Mouse (Mus musculus): Measurements from ENCODE around the gene Zfp987. TPM values are rescaled to one million over a fixed set of nuclear protein-coding genes. Genes with fewer than 3 reads are reported as not detected.
"Not testable (repeated sequence)": the region's sequence is repeated elsewhere in the genome, so short reads cannot be mapped to it uniquely, and the experiment has no call there.

Gene Zfp987
- polyA plus RNA-seq (2014; fragmentation: Nextera tagmentation; extraction: Ambion mirVana), result 0.15 and 0.21 TPM in 2 replicates

DNA sequence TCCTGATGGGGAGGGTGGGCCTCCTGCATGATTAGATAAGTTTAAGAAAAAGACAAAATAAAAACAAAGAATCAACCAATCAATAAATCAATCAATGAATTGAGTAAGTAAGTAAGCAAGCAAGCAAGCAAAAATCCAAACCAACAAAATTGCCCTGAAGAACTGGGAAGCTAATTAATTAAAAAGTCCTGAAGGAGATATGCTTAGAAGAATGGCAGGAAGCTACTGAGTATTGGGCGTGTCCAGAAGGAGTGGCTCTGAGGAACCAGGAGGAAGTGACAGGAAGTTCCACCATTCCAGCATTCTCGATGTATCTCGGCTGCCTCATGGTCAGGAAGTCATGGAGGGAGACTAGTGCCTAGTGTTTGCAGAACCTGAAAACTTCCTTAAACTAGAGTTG is at the start of gene Zfp987:
Gene Zfp987 (plus strand): TSS at position 301 of the 400 bp plus-strand sequence.
- not testable (repeated sequence) for H3K36me3 ChIP-seq (ENCODE audit: control insufficient read depth, insufficient read depth, low read length); ATAC-seq (ENCODE audit: low read depth); H3K4me3 ChIP-seq (ENCODE audit: low read depth, low read length); H3K4me2 ChIP-seq (ENCODE audit: low read depth, low read length); H3K27me3 ChIP-seq (ENCODE audit: control insufficient read depth, insufficient read depth, low read length); H3K27ac ChIP-seq (ENCODE audit: low read depth, low read length); H3K9ac ChIP-seq (replicated peaks; ENCODE audit: low read depth, low read length); H3K9me3 ChIP-seq (ENCODE audit: control insufficient read depth, low read length); H3K4me1 ChIP-seq (ENCODE audit: control insufficient read depth, insufficient read depth, low read length)
- WGBS, result 80% methylated on average over 1 of the region's 3 CpGs

DNA sequence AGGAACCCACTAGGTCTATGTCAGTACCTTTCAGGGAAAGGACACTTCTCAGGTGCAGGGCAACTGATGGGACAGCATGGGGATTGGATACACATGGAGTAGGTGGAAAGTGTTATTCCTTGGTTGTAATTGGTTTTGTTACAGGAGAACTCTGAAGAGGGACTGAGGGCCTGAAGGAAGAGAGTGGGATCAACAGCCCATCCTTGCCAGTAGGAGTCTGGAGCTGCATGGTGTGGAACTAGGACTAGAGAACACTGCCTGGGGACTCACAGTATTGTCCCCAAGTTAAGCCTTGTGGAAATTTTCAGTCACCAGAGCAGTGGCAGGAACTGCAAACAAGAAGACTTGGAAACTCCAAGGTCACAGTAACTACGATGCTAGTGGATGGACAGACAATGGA is 44.6 kb upstream of the Zfp987 start:
- H3K27me3 ChIP-seq (ENCODE audit: control insufficient read depth, insufficient read depth, low read length); H3K4me1 ChIP-seq (ENCODE audit: control insufficient read depth, insufficient read depth, low read length); H3K36me3 ChIP-seq (ENCODE audit: control insufficient read depth, insufficient read depth, low read length); H3K4me2 ChIP-seq (ENCODE audit: low read depth, low read length); H3K27ac ChIP-seq (ENCODE audit: low read depth, low read length); H3K4me3 ChIP-seq (ENCODE audit: low read depth, low read length); H3K9me3 ChIP-seq (ENCODE audit: control insufficient read depth, low read length); ATAC-seq (ENCODE audit: low read depth); H3K9ac ChIP-seq (replicated peaks; ENCODE audit: low read depth, low read length): not testable (repeated sequence)
- 79% methylated on average over 1 of the region's 1 CpGs for WGBS

DNA sequence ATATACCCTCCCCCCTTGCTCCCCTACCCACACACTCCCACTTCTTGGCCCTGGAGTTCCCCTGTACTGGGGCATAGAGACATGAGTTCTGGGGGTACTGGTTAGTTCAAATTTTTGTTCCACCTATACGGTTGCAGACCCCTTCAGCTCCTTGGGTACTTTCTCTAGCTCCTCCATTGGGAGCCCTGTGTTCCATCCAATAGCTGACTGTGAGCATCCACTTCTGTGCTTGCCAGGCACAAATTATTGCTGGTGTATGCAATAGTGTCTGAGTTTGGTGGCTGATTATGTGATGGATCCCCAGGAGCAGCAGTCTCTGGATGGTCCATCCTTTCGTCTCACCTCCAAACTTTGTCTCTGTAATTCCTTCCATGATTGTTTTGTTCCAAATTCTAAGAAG is 43.7 kb upstream of the Zfp987 start:
- H3K36me3 ChIP-seq (ENCODE audit: control insufficient read depth, insufficient read depth, low read length); ATAC-seq (ENCODE audit: low read depth); H3K4me3 ChIP-seq (ENCODE audit: low read depth, low read length); H3K27ac ChIP-seq (ENCODE audit: low read depth, low read length); H3K4me2 ChIP-seq (ENCODE audit: low read depth, low read length); H3K4me1 ChIP-seq (ENCODE audit: control insufficient read depth, insufficient read depth, low read length); H3K27me3 ChIP-seq (ENCODE audit: control insufficient read depth, insufficient read depth, low read length); H3K9ac ChIP-seq (replicated peaks; ENCODE audit: low read depth, low read length); H3K9me3 ChIP-seq (ENCODE audit: control insufficient read depth, low read length): not testable (repeated sequence)
- 87% methylated on average over 2 of the region's 2 CpGs for WGBS

DNA sequence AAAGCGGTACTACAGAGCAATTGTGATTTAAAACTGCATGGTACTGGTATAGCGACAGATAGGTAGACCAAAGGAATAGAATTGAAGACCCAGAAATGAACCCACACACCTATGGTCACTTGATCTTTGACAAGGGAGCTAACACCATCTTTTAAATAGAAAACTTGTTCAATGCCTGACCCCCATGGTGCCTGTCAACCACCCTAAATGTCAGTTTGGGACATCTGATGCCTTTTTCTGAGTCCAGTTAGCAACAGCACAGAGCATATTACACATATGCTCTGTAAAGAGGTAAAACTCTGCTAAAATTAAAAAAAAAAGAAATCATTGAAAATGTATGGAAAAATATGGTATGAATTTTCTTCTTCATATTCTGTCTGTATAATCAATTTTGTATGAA is 41.8 kb upstream of the Zfp987 start:
- Histone ChIP-seq H3K4me3 (ENCODE audit: low read depth, low read length) (no peak overlapping the region), H3K9me3 (ENCODE audit: control insufficient read depth, low read length) (peaks cover 10% of the 10 kb centered on the region), H3K4me2 (ENCODE audit: low read depth, low read length) (no peak overlapping the region), H3K27ac (ENCODE audit: low read depth, low read length) (no peak overlapping the region), H3K4me1 (ENCODE audit: control insufficient read depth, insufficient read depth, low read length) (no peaks in the 10 kb centered on the region), H3K27me3 (ENCODE audit: control insufficient read depth, insufficient read depth, low read length) (no peaks in the 10 kb centered on the region), H3K36me3 (ENCODE audit: control insufficient read depth, insufficient read depth, low read length) (no peaks in the 10 kb centered on the region), H3K9ac (replicated peaks; ENCODE audit: low read depth, low read length) (no peak overlapping the region)
- 78% methylated on average over 2 of the region's 2 CpGs for WGBS
- no peak for ATAC-seq (ENCODE audit: low read depth)

DNA sequence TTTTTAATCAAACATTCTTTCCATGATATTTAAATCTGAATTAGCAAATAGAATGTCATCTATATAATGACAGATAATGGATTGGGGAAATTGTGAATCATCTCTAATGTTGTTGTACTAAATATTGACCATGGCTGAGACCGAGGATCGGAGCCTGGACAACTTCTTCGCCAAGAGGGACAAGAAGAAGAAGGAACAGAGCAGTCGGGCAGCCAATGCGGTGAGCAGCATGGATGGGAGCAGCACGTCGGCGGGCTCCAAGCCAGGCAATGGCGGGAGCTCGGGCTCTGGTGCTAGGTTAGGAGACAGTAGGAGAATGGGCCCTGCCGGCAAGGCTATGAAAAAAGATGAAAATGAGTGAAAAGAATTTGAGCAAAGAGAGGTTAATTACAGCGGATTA is 38.5 kb upstream of the Zfp987 start:
- ATAC-seq (ENCODE audit: low read depth); H3K36me3 ChIP-seq (ENCODE audit: control insufficient read depth, insufficient read depth, low read length); H3K9ac ChIP-seq (replicated peaks; ENCODE audit: low read depth, low read length); H3K27ac ChIP-seq (ENCODE audit: low read depth, low read length); H3K4me3 ChIP-seq (ENCODE audit: low read depth, low read length); H3K27me3 ChIP-seq (ENCODE audit: control insufficient read depth, insufficient read depth, low read length); H3K4me2 ChIP-seq (ENCODE audit: low read depth, low read length); H3K4me1 ChIP-seq (ENCODE audit: control insufficient read depth, insufficient read depth, low read length): not testable (repeated sequence)
- WGBS, result 90% methylated on average over 12 of the region's 12 CpGs
- peaks cover 10% of the 10 kb centered on the region for H3K9me3 ChIP-seq (ENCODE audit: control insufficient read depth, low read length)

DNA sequence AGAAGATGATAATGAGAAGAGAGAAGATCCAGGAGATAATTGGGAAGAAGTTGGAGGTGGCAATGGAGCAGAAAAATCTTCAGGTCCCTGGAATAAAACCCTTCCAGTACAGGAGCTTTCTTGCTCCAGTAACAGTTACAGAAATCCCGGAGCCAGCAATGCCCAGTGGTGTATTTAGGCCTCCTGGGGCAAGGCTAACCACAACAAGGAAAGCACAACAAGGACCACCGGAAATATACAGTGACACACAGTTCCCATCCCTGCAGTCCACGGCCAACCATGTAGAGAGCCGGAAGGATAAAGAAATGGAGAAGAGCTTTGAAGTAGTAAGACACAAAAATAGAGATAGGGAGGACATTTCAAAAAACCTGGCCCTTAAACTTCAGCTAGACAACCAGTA is 38.0 kb upstream of the Zfp987 start:
- not testable (repeated sequence) for H3K27me3 ChIP-seq (ENCODE audit: control insufficient read depth, insufficient read depth, low read length); H3K4me3 ChIP-seq (ENCODE audit: low read depth, low read length); H3K36me3 ChIP-seq (ENCODE audit: control insufficient read depth, insufficient read depth, low read length); H3K27ac ChIP-seq (ENCODE audit: low read depth, low read length); H3K4me1 ChIP-seq (ENCODE audit: control insufficient read depth, insufficient read depth, low read length); H3K4me2 ChIP-seq (ENCODE audit: low read depth, low read length); ATAC-seq (ENCODE audit: low read depth); H3K9ac ChIP-seq (replicated peaks; ENCODE audit: low read depth, low read length)
- H3K9me3 ChIP-seq (ENCODE audit: control insufficient read depth, low read length), result peaks cover 12% of the 10 kb centered on the region
- WGBS, result 90% methylated on average over 4 of the region's 4 CpGs

DNA sequence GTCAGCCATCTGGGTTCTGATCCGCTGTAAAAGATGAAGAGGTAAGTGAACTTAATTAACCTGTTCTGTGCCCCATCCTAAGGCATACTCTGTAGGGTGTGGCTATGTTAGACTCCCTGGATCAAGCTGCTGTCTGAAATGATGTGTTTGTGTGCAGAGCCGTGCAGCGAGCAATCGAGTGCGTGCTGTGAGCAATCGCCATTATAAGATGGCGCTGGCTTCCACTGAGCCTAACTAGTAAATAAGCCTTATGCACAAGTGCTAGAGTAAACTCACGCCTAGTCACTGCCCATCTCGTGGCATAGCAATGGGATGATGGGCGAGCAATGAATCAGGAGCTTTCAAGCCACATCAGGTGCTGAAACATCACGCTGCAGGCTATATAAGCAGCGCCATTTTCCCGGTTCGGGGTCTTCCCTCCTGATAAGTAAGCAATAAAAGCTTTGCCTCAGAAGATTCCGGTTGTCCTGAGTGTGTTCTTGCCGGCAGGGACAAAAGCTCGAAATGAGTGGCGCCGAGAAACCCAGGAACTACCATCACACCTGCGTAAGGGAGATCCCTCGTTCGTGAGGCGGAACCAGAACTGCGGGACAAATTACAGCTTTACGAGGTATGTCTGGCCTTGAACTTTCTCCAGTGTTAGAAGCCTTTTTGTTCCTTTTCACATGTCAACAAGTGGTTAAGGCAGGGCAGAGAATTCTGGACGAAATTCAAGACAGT is 37.0 kb upstream of the Zfp987 start:
- not testable (repeated sequence) for H3K4me3 ChIP-seq (ENCODE audit: low read depth, low read length); H3K9ac ChIP-seq (replicated peaks; ENCODE audit: low read depth, low read length); H3K27ac ChIP-seq (ENCODE audit: low read depth, low read length); H3K36me3 ChIP-seq (ENCODE audit: control insufficient read depth, insufficient read depth, low read length); ATAC-seq (ENCODE audit: low read depth); H3K4me2 ChIP-seq (ENCODE audit: low read depth, low read length); H3K27me3 ChIP-seq (ENCODE audit: control insufficient read depth, insufficient read depth, low read length); H3K4me1 ChIP-seq (ENCODE audit: control insufficient read depth, insufficient read depth, low read length)
- peaks cover 16% of the 10 kb centered on the region for H3K9me3 ChIP-seq (ENCODE audit: control insufficient read depth, low read length)
- 93% methylated on average over 25 of the region's 26 CpGs for WGBS

DNA sequence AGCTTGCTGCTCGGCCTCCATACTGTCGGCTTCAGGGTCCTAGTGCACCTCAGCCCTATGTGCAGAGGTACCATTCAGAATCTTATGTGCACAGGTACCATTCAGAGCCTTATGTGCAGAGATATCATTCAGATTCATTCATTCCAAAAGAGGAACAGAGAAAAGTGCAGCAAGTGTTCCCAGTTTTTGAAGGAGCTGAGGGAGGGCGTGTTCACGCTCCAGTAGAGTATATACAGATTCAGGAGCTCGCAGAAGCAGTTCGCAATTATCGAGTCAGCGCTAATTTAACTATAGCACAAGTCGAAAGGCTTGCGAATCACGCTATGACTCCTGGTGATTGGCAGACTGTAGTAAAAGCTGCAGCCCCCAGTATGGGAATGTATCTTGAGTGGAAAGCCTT is 36.0 kb upstream of the Zfp987 start:
- not testable (repeated sequence) for H3K4me3 ChIP-seq (ENCODE audit: low read depth, low read length); H3K4me2 ChIP-seq (ENCODE audit: low read depth, low read length); H3K9ac ChIP-seq (replicated peaks; ENCODE audit: low read depth, low read length); H3K27ac ChIP-seq (ENCODE audit: low read depth, low read length); H3K27me3 ChIP-seq (ENCODE audit: control insufficient read depth, insufficient read depth, low read length); ATAC-seq (ENCODE audit: low read depth); H3K4me1 ChIP-seq (ENCODE audit: control insufficient read depth, insufficient read depth, low read length); H3K36me3 ChIP-seq (ENCODE audit: control insufficient read depth, insufficient read depth, low read length)
- peaks cover 16% of the 10 kb centered on the region for H3K9me3 ChIP-seq (ENCODE audit: control insufficient read depth, low read length)
- WGBS, result 95% methylated on average over 11 of the region's 11 CpGs

DNA sequence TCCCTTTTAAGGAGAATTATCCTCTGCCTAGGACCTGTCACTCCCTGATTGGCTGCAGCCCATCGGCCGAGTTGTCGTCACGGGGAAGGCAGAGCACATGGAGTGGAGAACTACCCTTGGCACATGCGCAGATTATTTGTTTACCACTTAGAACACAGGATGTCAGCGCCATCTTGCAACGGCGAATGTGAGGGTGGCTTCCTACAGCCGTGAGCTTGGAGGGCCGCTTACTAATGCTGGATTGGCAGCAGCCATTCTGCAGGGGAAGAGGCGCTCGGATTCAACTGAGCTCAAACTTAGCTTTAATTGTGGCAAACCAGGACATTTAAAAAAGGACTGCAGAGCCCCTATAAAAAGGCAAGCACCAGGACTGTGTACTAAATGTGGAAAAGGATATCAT is 35.1 kb upstream of the Zfp987 start:
- WGBS, result 95% methylated on average over 12 of the region's 12 CpGs
- not testable (repeated sequence) for H3K4me3 ChIP-seq (ENCODE audit: low read depth, low read length); H3K9ac ChIP-seq (replicated peaks; ENCODE audit: low read depth, low read length); ATAC-seq (ENCODE audit: low read depth); H3K27me3 ChIP-seq (ENCODE audit: control insufficient read depth, insufficient read depth, low read length); H3K36me3 ChIP-seq (ENCODE audit: control insufficient read depth, insufficient read depth, low read length); H3K27ac ChIP-seq (ENCODE audit: low read depth, low read length); H3K4me2 ChIP-seq (ENCODE audit: low read depth, low read length); H3K4me1 ChIP-seq (ENCODE audit: control insufficient read depth, insufficient read depth, low read length)
- peaks cover 12% of the 10 kb centered on the region for H3K9me3 ChIP-seq (ENCODE audit: control insufficient read depth, low read length)
